Mouse (Mus musculus) lung, postnatal 0 days (tissue): ENCODE data around the gene Tmprss6.

Experiments used
- CTCF ChIP-seq: IDR thresholded peaks from 2 replicates; pipeline ENCODE4 v1.5.1; 2016; ENCODE audit warnings: antibody characterized with exemption, mild to moderate bottlenecking
- EP300 ChIP-seq: IDR thresholded peaks from 2 replicates; pipeline ENCODE4 v1.6.1; 2016; ENCODE audit warnings: antibody characterized with exemption, mild to moderate bottlenecking, control low read depth

- TF ChIP-seq CTCF (no peak), EP300 (no peak)
These were observed 58.8 kb downstream of the Tmprss6 start for GRCm38 (mm10) chr15:78409570-78410052.
